21 mouse cellular contexts compared by ENCODE assay signal in genomic region chr2:31788227-31788626, GRCm38 (mm10). TPM values are rescaled to one million over a fixed set of nuclear protein-coding genes. Genes with fewer than 3 reads are reported as not detected.
DNase-seq lines count a peak whose midpoint lies in the region; ATAC-seq and TF ChIP-seq lines count a peak whose summit lies in the region.
"Had no signal": no experiment of that assay in that cellular context is flagged by ENCODE, and none has a peak within 500 bp of the region (broad histone marks: within the 10 kb centered on the region; RNA-seq: fewer than 3 reads in every experiment).

No protein-coding gene starts in this region.

- TF ChIP-seq CTCF in hindbrain, postnatal 0 days (IDR thresholded peaks at IDR 0.05; ENCODE audit: low read depth), result peak; percentile 68
- peak; percentile 58 for TF ChIP-seq CTCF in stomach, postnatal 0 days (IDR thresholded peaks at IDR 0.05; ENCODE audit: low read depth)

- no peak for ATAC-seq in hindbrain, postnatal 0 days
- ATAC-seq in hindbrain, embryonic 16.5 days, result no peak
- ATAC-seq in midbrain, embryonic 14.5 days (ENCODE audit: low FRiP score, low TSS enrichment), result no peak
- no peak for ATAC-seq in stomach, postnatal 0 days (ENCODE audit: low FRiP score, low TSS enrichment)

- DNase-seq in embryo, embryonic 10.5 days (ENCODE audit: low spot score), result peak; percentile 43
- DNase-seq in embryo, embryonic 10 days (ENCODE audit: low spot score), result no peak
- DNase-seq in hindbrain, postnatal 0 days (ENCODE audit: low spot score), result peak; percentile 81
- peak; percentile 83 for DNase-seq in midbrain, embryonic 14.5 days
- no peak for DNase-seq in midbrain, embryonic 10.5 days (ENCODE audit: low spot score)
- no peak for DNase-seq in stomach, postnatal 0 days (ENCODE audit: low spot score)
- no peak for DNase-seq in right cerebral cortex, postnatal 10 days (ENCODE audit: low spot score in 2 of 2)
- DNase-seq: adrenal gland, adult 8-10 months; cerebellum, adult 9-11 months; heart, postnatal 14 days; lung, adult 18-20 months had no signal

- no peak overlapping the region for H3K4me2 ChIP-seq in hindbrain, postnatal 0 days (ENCODE audit: low read depth, low read length)
- no peak overlapping the region for H3K4me2 ChIP-seq in hindbrain, embryonic 16.5 days (ENCODE audit: low read length)
- no peak overlapping the region for H3K4me2 ChIP-seq in midbrain, embryonic 14.5 days (ENCODE audit: low read length)
- H3K4me2 ChIP-seq in stomach, postnatal 0 days (replicated peaks; ENCODE audit: low read depth), result no peak overlapping the region
- H3K4me2 ChIP-seq: embryonic facial prominence, embryonic 15.5 days; forebrain, embryonic 12.5 days; kidney, embryonic 15.5 days had no signal

- H3K4me3 ChIP-seq in hindbrain, postnatal 0 days (ENCODE audit: low read length), result no peak overlapping the region
- H3K4me3 ChIP-seq in hindbrain, embryonic 16.5 days (ENCODE audit: low read length), result no peak overlapping the region
- H3K4me3 ChIP-seq in midbrain, embryonic 14.5 days (replicated peaks; ENCODE audit: low read depth, low read length), result no peak overlapping the region
- no peak overlapping the region for H3K4me3 ChIP-seq in midbrain, embryonic 10.5 days
- no peak overlapping the region for H3K4me3 ChIP-seq in stomach, postnatal 0 days (ENCODE audit: low read depth, low read length)
- H3K4me3 ChIP-seq: embryonic facial prominence, embryonic 15.5 days; forebrain, embryonic 12.5 days; kidney, embryonic 15.5 days; myocyte had no signal

- no peaks in the 10 kb centered on the region for H3K9me3 ChIP-seq in hindbrain, postnatal 0 days (ENCODE audit: low read length)
- H3K9me3 ChIP-seq in hindbrain, embryonic 16.5 days (ENCODE audit: control insufficient read depth, low read length), result no peaks in the 10 kb centered on the region
- H3K9me3 ChIP-seq in midbrain, embryonic 14.5 days (ENCODE audit: control insufficient read depth, low read length), result no peaks in the 10 kb centered on the region
- no peaks in the 10 kb centered on the region for H3K9me3 ChIP-seq in midbrain, embryonic 10.5 days (replicated peaks)
- H3K9me3 ChIP-seq in stomach, postnatal 0 days (ENCODE audit: control insufficient read depth, low read length), result no peaks in the 10 kb centered on the region
- H3K9me3 ChIP-seq: embryonic facial prominence, embryonic 15.5 days; forebrain, embryonic 12.5 days; kidney, embryonic 15.5 days had no signal

- WGBS in hindbrain, postnatal 0 days, result 69% methylated on average over 3 of the region's 3 CpGs
- WGBS in hindbrain, embryonic 16.5 days, result 65% methylated on average over 3 of the region's 3 CpGs
- WGBS in midbrain, embryonic 14.5 days, result 80% methylated on average over 3 of the region's 3 CpGs
- 85% methylated on average over 3 of the region's 3 CpGs for WGBS in midbrain, embryonic 10.5 days
- WGBS in stomach, postnatal 0 days, result 67% methylated on average over 3 of the region's 3 CpGs

- H3K9ac ChIP-seq in hindbrain, postnatal 0 days (replicated peaks; ENCODE audit: low read length), result no peak overlapping the region
- no peak overlapping the region for H3K9ac ChIP-seq in hindbrain, embryonic 16.5 days (ENCODE audit: low read depth, low read length)
- H3K9ac ChIP-seq in midbrain, embryonic 14.5 days (replicated peaks; ENCODE audit: low read length), result no peak overlapping the region
- H3K9ac ChIP-seq in stomach, postnatal 0 days (ENCODE audit: low read length), result no peak overlapping the region
- H3K9ac ChIP-seq: embryonic facial prominence, embryonic 15.5 days; forebrain, embryonic 12.5 days; kidney, embryonic 15.5 days had no signal

- H3K27ac ChIP-seq in hindbrain, postnatal 0 days, result no peak overlapping the region
- H3K27ac ChIP-seq in hindbrain, embryonic 16.5 days (ENCODE audit: low read depth, low read length), result no peak overlapping the region
- no peak overlapping the region for H3K27ac ChIP-seq in midbrain, embryonic 14.5 days (replicated peaks; ENCODE audit: low read depth, low read length)
- H3K27ac ChIP-seq in midbrain, embryonic 10.5 days (replicated peaks), result no peak overlapping the region
- H3K27ac ChIP-seq in stomach, postnatal 0 days (replicated peaks), result no peak overlapping the region
- H3K27ac ChIP-seq: embryonic facial prominence, embryonic 15.5 days; forebrain, embryonic 12.5 days; kidney, embryonic 15.5 days had no signal

- H3K4me1 ChIP-seq in hindbrain, postnatal 0 days (ENCODE audit: insufficient read depth, low read length), result no peaks in the 10 kb centered on the region
- H3K4me1 ChIP-seq in hindbrain, embryonic 16.5 days (ENCODE audit: control insufficient read depth, insufficient read depth, low read depth, low read length), result peaks cover 2% of the 10 kb centered on the region; the same call in 1 of the 2 replicates
- H3K4me1 ChIP-seq in midbrain, embryonic 14.5 days (ENCODE audit: control insufficient read depth, insufficient read depth, low read length), result 0 out of 2 replicates have a peak, but pooled peaks cover 2% of the 10 kb centered on the region
- H3K4me1 ChIP-seq in midbrain, embryonic 10.5 days, result peaks cover 13% of the 10 kb centered on the region; the same call in 1 of the 2 replicates
- H3K4me1 ChIP-seq in stomach, postnatal 0 days (replicated peaks; ENCODE audit: control insufficient read depth, insufficient read depth), result no peaks in the 10 kb centered on the region
- H3K4me1 ChIP-seq: embryonic facial prominence, embryonic 15.5 days; forebrain, embryonic 12.5 days had no signal

- TF ChIP-seq EP300 in stomach, postnatal 0 days (optimal IDR thresholded peaks at IDR 0.05), result no peak

- H3K36me3 ChIP-seq in hindbrain, postnatal 0 days (ENCODE audit: insufficient read depth, low read length), result peaks cover 24% of the 10 kb centered on the region
- peaks cover 10% of the 10 kb centered on the region for H3K36me3 ChIP-seq in hindbrain, embryonic 16.5 days (ENCODE audit: control insufficient read depth, insufficient read depth, low read length)
- peaks cover 78% of the 10 kb centered on the region for H3K36me3 ChIP-seq in midbrain, embryonic 14.5 days (ENCODE audit: control insufficient read depth, insufficient read depth, low read length)
- H3K36me3 ChIP-seq in midbrain, embryonic 10.5 days, result peaks cover 99% of the 10 kb centered on the region
- peaks cover 33% of the 10 kb centered on the region for H3K36me3 ChIP-seq in stomach, postnatal 0 days (ENCODE audit: control insufficient read depth, insufficient read depth, low read length)

- no peaks in the 10 kb centered on the region for H3K27me3 ChIP-seq in hindbrain, postnatal 0 days (ENCODE audit: insufficient read depth, low read length)
- no peaks in the 10 kb centered on the region for H3K27me3 ChIP-seq in hindbrain, embryonic 16.5 days (replicated peaks; ENCODE audit: control insufficient read depth, insufficient read depth, low read length)
- H3K27me3 ChIP-seq in midbrain, embryonic 14.5 days (ENCODE audit: control insufficient read depth, insufficient read depth, low read length), result no peaks in the 10 kb centered on the region
- no peaks in the 10 kb centered on the region for H3K27me3 ChIP-seq in midbrain, embryonic 10.5 days (ENCODE audit: low read depth, poor library complexity, severe bottlenecking)
- H3K27me3 ChIP-seq in stomach, postnatal 0 days (ENCODE audit: control insufficient read depth, insufficient read depth, low read length), result no peaks in the 10 kb centered on the region
- H3K27me3 ChIP-seq: embryonic facial prominence, embryonic 15.5 days; forebrain, embryonic 12.5 days; kidney, embryonic 15.5 days had no signal

RNA-seq across cellular contexts. Expression of gene Qrfp, which starts 22.2 kb away (rescaled TPM):
- not detected in 2 replicates for total RNA-seq in hindbrain, postnatal 0 days (2014; rRNA removed)
- 0.06 TPM in 1 of 2 replicates, not detected in the other for polyA plus RNA-seq in hindbrain, postnatal 0 days (2015; fragmentation: Nextera tagmentation; extraction: Ambion mirVana)
- 0.09 TPM in 1 of 2 replicates, not detected in the other for polyA plus RNA-seq in hindbrain, embryonic 16.5 days (2015; fragmentation: Nextera tagmentation; extraction: Ambion mirVana)
- polyA plus RNA-seq in midbrain, embryonic 14.5 days (2014; fragmentation: Nextera tagmentation; extraction: Ambion mirVana), result 0.13 TPM in 1 of 2 replicates, not detected in the other
- 0.05 and 0.17 TPM in 2 replicates for polyA plus RNA-seq in midbrain, embryonic 10.5 days (2016; fragmentation: Nextera tagmentation; extraction: Ambion mirVana)
- polyA plus RNA-seq in stomach, postnatal 0 days (2015; fragmentation: Nextera tagmentation; extraction: Ambion mirVana), result 0.08 and 0.10 TPM in 2 replicates
- total RNA-seq: adrenal gland, adult 8-10 months; gastrocnemius, adult 18-20 months; heart, adult 8-10 months; heart, postnatal 14 days; layer of hippocampus, adult 8-10 months had no signal
- polyA plus RNA-seq: forebrain, embryonic 12.5 days; G1E had no signal

RNA-seq across cellular contexts. Expression of gene Fibcd1, which starts 57.6 kb away (rescaled TPM):
- total RNA-seq in hindbrain, postnatal 0 days (2014; rRNA removed), result 27.3 and 28.9 TPM in 2 replicates
- polyA plus RNA-seq in hindbrain, postnatal 0 days (2015; fragmentation: Nextera tagmentation; extraction: Ambion mirVana), result 8.7 and 9.1 TPM in 2 replicates
- polyA plus RNA-seq in hindbrain, embryonic 16.5 days (2015; fragmentation: Nextera tagmentation; extraction: Ambion mirVana), result 7.1 and 8.6 TPM in 2 replicates
- 14.8 and 18.8 TPM in 2 replicates for polyA plus RNA-seq in midbrain, embryonic 14.5 days (2014; fragmentation: Nextera tagmentation; extraction: Ambion mirVana)
- 1.2 and 1.5 TPM in 2 replicates for polyA plus RNA-seq in midbrain, embryonic 10.5 days (2016; fragmentation: Nextera tagmentation; extraction: Ambion mirVana)
- polyA plus RNA-seq in stomach, postnatal 0 days (2015; fragmentation: Nextera tagmentation; extraction: Ambion mirVana), result 0.08 and 0.17 TPM in 2 replicates
- total RNA-seq: heart, adult 8-10 months; neutrophil, adult 5-6 weeks had no signal
- polyA plus RNA-seq: G1E had no signal

Comparison
In these comparisons a context has a peak if more than half of its experiments do, and no peak if none do; other contexts are left out.
1. DNase-seq: peak in embryo, embryonic 10.5 days (single experiment), hindbrain, postnatal 0 days (single experiment) and midbrain, embryonic 14.5 days (single experiment); none in embryo, embryonic 10 days (single experiment), midbrain, embryonic 10.5 days (single experiment), stomach, postnatal 0 days (single experiment) and right cerebral cortex, postnatal 10 days (0 of 2).